Mouse (Mus musculus): ENCODE results near the gene Pip5k1b. TPM values are rescaled to one million over a fixed set of nuclear protein-coding genes. Genes with fewer than 3 reads are reported as not detected.

Gene Pip5k1b
- polyA plus RNA-seq, 1 experiment from 2014 or later: 2.5 TPM

- no peak overlapping the region for H3K4me3 ChIP-seq (ENCODE audit: low read depth, low read length)
- no peak for ATAC-seq (ENCODE audit: insufficient number of reproducible peaks, insufficient read depth, low FRiP score, low read depth)
- no peaks in the 10 kb centered on the region for H3K36me3 ChIP-seq (ENCODE audit: control insufficient read depth, insufficient read depth, low read length)
- H3K9ac ChIP-seq (replicated peaks; ENCODE audit: low read depth, low read length): no peak overlapping the region
- H3K4me2 ChIP-seq (replicated peaks; ENCODE audit: low read depth, low read length): no peak overlapping the region
- no peaks in the 10 kb centered on the region for H3K9me3 ChIP-seq (ENCODE audit: control insufficient read depth, low read depth, low read length)
- no peaks in the 10 kb centered on the region for H3K4me1 ChIP-seq (ENCODE audit: control insufficient read depth, insufficient read depth, low read length)
- 86% methylated on average over 10 of the region's 10 CpGs for WGBS
- H3K27ac ChIP-seq (ENCODE audit: low read length): no peak overlapping the region
- no peaks in the 10 kb centered on the region for H3K27me3 ChIP-seq (ENCODE audit: control insufficient read depth, insufficient read depth, low read length)
Observed at GRCm38 (mm10) chr19:24540952-24541668, 14.6 kb downstream of the Pip5k1b start.

DNA sequence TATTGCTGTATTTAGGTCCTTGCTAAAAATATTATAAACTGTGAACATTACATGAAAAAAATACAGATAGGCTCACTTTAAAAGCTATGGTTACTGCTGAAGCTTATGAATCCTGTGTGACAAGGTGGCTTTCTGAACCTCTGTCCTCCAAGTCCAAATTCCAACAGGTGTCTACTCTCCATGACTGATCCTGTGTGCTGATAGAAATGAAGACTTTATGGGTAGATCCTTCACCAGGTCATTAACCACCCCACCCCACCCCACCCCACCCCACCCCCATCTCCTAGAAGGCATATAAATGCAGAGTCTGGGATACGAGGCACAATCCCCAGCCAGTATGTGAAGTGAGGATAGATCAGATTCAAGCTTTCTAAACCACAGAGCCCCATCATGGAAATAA lies 16.6 kb downstream of the Pip5k1b start:
- H3K9ac ChIP-seq (replicated peaks; ENCODE audit: low read depth, low read length): no peak overlapping the region
- ATAC-seq (ENCODE audit: insufficient number of reproducible peaks, insufficient read depth, low FRiP score, low read depth): no peak
- H3K4me1 ChIP-seq (ENCODE audit: control insufficient read depth, insufficient read depth, low read length): no peaks in the 10 kb centered on the region
- H3K4me2 ChIP-seq (replicated peaks; ENCODE audit: low read depth, low read length): no peak overlapping the region
- 87% methylated on average over 1 of the region's 1 CpGs for WGBS
- H3K27ac ChIP-seq (ENCODE audit: low read length): no peak overlapping the region
- H3K27me3 ChIP-seq (ENCODE audit: control insufficient read depth, insufficient read depth, low read length): no peaks in the 10 kb centered on the region
- no peak overlapping the region for H3K4me3 ChIP-seq (ENCODE audit: low read depth, low read length)
- H3K36me3 ChIP-seq (ENCODE audit: control insufficient read depth, insufficient read depth, low read length): no peaks in the 10 kb centered on the region
- no peaks in the 10 kb centered on the region for H3K9me3 ChIP-seq (ENCODE audit: control insufficient read depth, low read depth, low read length)

DNA sequence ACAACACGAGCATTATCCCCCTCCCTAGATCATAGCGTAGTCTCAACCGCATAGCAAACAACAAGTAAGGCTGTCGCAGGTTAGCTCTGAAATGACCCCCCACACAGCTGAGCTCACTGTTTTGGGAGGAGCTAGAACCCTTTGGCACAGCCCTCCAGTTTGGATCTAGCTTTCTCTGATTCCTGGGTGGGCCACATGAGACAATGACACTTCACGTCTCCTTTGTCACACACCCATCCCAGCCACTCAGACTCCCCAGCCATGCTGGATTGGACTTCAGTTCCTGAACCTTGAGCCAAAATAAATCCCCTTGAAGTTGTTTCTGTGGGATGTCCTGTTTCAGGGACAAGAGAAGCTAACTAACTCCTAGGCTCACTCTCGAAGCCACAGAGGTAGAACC lies 17.5 kb downstream of the Pip5k1b start:
- WGBS: 90% methylated on average over 6 of the region's 6 CpGs
- H3K4me2 ChIP-seq (replicated peaks; ENCODE audit: low read depth, low read length): no peak overlapping the region
- H3K9me3 ChIP-seq (ENCODE audit: control insufficient read depth, low read depth, low read length): no peaks in the 10 kb centered on the region
- no peak overlapping the region for H3K27ac ChIP-seq (ENCODE audit: low read length)
- H3K4me3 ChIP-seq (ENCODE audit: low read depth, low read length): no peak overlapping the region
- H3K36me3 ChIP-seq (ENCODE audit: control insufficient read depth, insufficient read depth, low read length): no peaks in the 10 kb centered on the region
- H3K27me3 ChIP-seq (ENCODE audit: control insufficient read depth, insufficient read depth, low read length): no peaks in the 10 kb centered on the region
- H3K4me1 ChIP-seq (ENCODE audit: control insufficient read depth, insufficient read depth, low read length): no peaks in the 10 kb centered on the region
- no peak overlapping the region for H3K9ac ChIP-seq (replicated peaks; ENCODE audit: low read depth, low read length)
- ATAC-seq (ENCODE audit: insufficient number of reproducible peaks, insufficient read depth, low FRiP score, low read depth): no peak

GRCm38 (mm10) chr19:24537691-24538090 lies 18.0 kb downstream of the Pip5k1b start:
- no peaks in the 10 kb centered on the region for H3K36me3 ChIP-seq (ENCODE audit: control insufficient read depth, insufficient read depth, low read length)
- whole genome bisulfite sequencing: 76% methylated on average over 4 of the region's 4 CpGs
- no peaks in the 10 kb centered on the region for H3K27me3 ChIP-seq (ENCODE audit: control insufficient read depth, insufficient read depth, low read length)
- no peaks in the 10 kb centered on the region for H3K9me3 ChIP-seq (ENCODE audit: control insufficient read depth, low read depth, low read length)
- H3K4me2 ChIP-seq (replicated peaks; ENCODE audit: low read depth, low read length): no peak overlapping the region
- no peak overlapping the region for H3K9ac ChIP-seq (replicated peaks; ENCODE audit: low read depth, low read length)
- H3K4me1 ChIP-seq (ENCODE audit: control insufficient read depth, insufficient read depth, low read length): no peaks in the 10 kb centered on the region
- no peak overlapping the region for H3K27ac ChIP-seq (ENCODE audit: low read length)
- no peak overlapping the region for H3K4me3 ChIP-seq (ENCODE audit: low read depth, low read length)
- no peak for ATAC-seq (ENCODE audit: insufficient number of reproducible peaks, insufficient read depth, low FRiP score, low read depth)

DNA sequence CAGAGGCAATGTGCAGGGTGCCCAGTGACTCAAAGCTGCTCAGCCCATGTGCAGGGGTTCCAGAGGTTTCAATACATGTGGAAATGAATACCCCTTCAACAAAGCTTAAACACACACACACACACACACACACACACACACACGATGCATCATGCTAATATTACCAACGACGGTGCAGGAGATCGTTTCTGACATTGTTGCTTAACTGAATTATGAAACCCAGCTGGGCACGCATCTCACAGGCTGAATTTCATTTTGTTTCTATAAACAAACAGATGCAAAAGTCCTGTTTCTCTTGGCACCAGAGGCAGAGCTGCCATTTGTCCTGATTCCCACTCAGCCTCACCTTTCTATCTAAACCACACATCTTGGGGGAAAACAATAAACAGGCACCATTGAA lies 18.8 kb downstream of the Pip5k1b start:
- no peaks in the 10 kb centered on the region for H3K36me3 ChIP-seq (ENCODE audit: control insufficient read depth, insufficient read depth, low read length)
- no peak overlapping the region for H3K4me3 ChIP-seq (ENCODE audit: low read depth, low read length)
- no peak overlapping the region for H3K27ac ChIP-seq (ENCODE audit: low read length)
- no peaks in the 10 kb centered on the region for H3K9me3 ChIP-seq (ENCODE audit: control insufficient read depth, low read depth, low read length)
- no peak for ATAC-seq (ENCODE audit: insufficient number of reproducible peaks, insufficient read depth, low FRiP score, low read depth)
- 58% methylated on average over 5 of the region's 5 CpGs for WGBS
- no peak overlapping the region for H3K9ac ChIP-seq (replicated peaks; ENCODE audit: low read depth, low read length)
- H3K4me1 ChIP-seq (ENCODE audit: control insufficient read depth, insufficient read depth, low read length): no peaks in the 10 kb centered on the region
- H3K4me2 ChIP-seq (replicated peaks; ENCODE audit: low read depth, low read length): no peak overlapping the region
- no peaks in the 10 kb centered on the region for H3K27me3 ChIP-seq (ENCODE audit: control insufficient read depth, insufficient read depth, low read length)

GRCm38 (mm10) chr19:24536280-24536679 lies 19.4 kb downstream of the Pip5k1b start:
- 83% methylated on average over 3 of the region's 3 CpGs for WGBS
- Histone ChIP-seq H3K4me1 (ENCODE audit: control insufficient read depth, insufficient read depth, low read length) (no peaks in the 10 kb centered on the region), H3K36me3 (ENCODE audit: control insufficient read depth, insufficient read depth, low read length) (no peaks in the 10 kb centered on the region), H3K4me3 (ENCODE audit: low read depth, low read length) (no peak overlapping the region), H3K9ac (replicated peaks; ENCODE audit: low read depth, low read length) (no peak overlapping the region), H3K9me3 (ENCODE audit: control insufficient read depth, low read depth, low read length) (no peaks in the 10 kb centered on the region), H3K27me3 (ENCODE audit: control insufficient read depth, insufficient read depth, low read length) (no peaks in the 10 kb centered on the region), H3K4me2 (replicated peaks; ENCODE audit: low read depth, low read length) (no peak overlapping the region), H3K27ac (ENCODE audit: low read length) (no peak overlapping the region)
- no peak for ATAC-seq (ENCODE audit: insufficient number of reproducible peaks, insufficient read depth, low FRiP score, low read depth)

GRCm38 (mm10) chr19:24535161-24535560 lies 20.5 kb downstream of the Pip5k1b start:
- Histone ChIP-seq H3K4me3 (ENCODE audit: low read depth, low read length) (no peak overlapping the region), H3K36me3 (ENCODE audit: control insufficient read depth, insufficient read depth, low read length) (no peaks in the 10 kb centered on the region), H3K4me1 (ENCODE audit: control insufficient read depth, insufficient read depth, low read length) (no peaks in the 10 kb centered on the region), H3K27ac (ENCODE audit: low read length) (no peak overlapping the region), H3K4me2 (replicated peaks; ENCODE audit: low read depth, low read length) (no peak overlapping the region), H3K27me3 (ENCODE audit: control insufficient read depth, insufficient read depth, low read length) (no peaks in the 10 kb centered on the region), H3K9ac (replicated peaks; ENCODE audit: low read depth, low read length) (no peak overlapping the region), H3K9me3 (ENCODE audit: control insufficient read depth, low read depth, low read length) (no peaks in the 10 kb centered on the region)
- 89% methylated on average over 6 of the region's 6 CpGs for WGBS
- no peak for ATAC-seq (ENCODE audit: insufficient number of reproducible peaks, insufficient read depth, low FRiP score, low read depth)

DNA sequence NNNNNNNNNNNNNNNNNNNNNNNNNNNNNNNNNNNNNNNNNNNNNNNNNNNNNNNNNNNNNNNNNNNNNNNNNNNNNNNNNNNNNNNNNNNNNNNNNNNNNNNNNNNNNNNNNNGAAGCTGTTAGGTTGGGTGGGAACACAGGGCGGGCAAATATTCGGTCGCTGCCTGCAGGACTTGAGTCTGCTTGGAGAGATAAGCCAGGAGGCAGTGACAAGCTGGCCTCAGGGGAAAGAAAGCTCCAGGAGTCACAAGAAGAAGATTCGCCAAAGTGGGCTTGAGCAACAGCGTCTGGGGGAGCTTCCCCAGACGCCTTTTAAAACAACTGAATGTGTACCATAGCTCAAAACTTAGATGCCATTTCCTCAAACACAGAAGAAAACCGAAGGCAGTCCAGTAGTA lies 20.9 kb downstream of the Pip5k1b start:
- Histone ChIP-seq H3K4me3 (ENCODE audit: low read depth, low read length) (no peak overlapping the region), H3K9me3 (ENCODE audit: control insufficient read depth, low read depth, low read length) (no peaks in the 10 kb centered on the region), H3K4me1 (ENCODE audit: control insufficient read depth, insufficient read depth, low read length) (no peaks in the 10 kb centered on the region), H3K9ac (replicated peaks; ENCODE audit: low read depth, low read length) (no peak overlapping the region), H3K4me2 (replicated peaks; ENCODE audit: low read depth, low read length) (no peak overlapping the region), H3K27ac (ENCODE audit: low read length) (no peak overlapping the region), H3K27me3 (ENCODE audit: control insufficient read depth, insufficient read depth, low read length) (no peaks in the 10 kb centered on the region), H3K36me3 (ENCODE audit: control insufficient read depth, insufficient read depth, low read length) (no peaks in the 10 kb centered on the region)
- WGBS: 70% methylated on average over 7 of the region's 7 CpGs
- peak; percentile 67; the same call in 1 of the 2 replicates for ATAC-seq (ENCODE audit: insufficient number of reproducible peaks, insufficient read depth, low FRiP score, low read depth)
